Mouse (Mus musculus) limb, embryonic 11.5 days (tissue): ENCODE measurements around the gene Pip5k1c. TPM values are rescaled to one million over a fixed set of nuclear protein-coding genes. Genes with fewer than 3 reads are reported as not detected.

Source experiments
- ATAC-seq: fragments of 200-750 bp; cut with Nextera tagmentation; 2 replicates; pipeline ENCODE4 v1.8.0; 2017; ENCODE audit warnings: low read depth; ENCODE audit not compliant: insufficient number of reproducible peaks, low FRiP score, low TSS enrichment
- DNase-seq: peaks from one replicate; pipeline ENCODE4 v3.0.0-alpha.2; 2015; ENCODE audit warnings: low spot score
- H3K27ac ChIP-seq: fragments of 300-500 bp; sonication (generic); replicated peaks from 2 replicates; pipeline ENCODE4 v1.5.1; 2014; ENCODE audit warnings: low read depth, mild to moderate bottlenecking, low read length
- H3K27me3 ChIP-seq: fragments of 300-500 bp; sonication (generic); 2 replicates; pipeline ENCODE4 v1.6.1; 2014; ENCODE audit warnings: mild to moderate bottlenecking, low read length, mixed read lengths; ENCODE audit not compliant: control insufficient read depth, insufficient read depth
- H3K36me3 ChIP-seq: fragments of 300-500 bp; sonication (generic); 2 replicates; pipeline ENCODE4 v1.6.1; 2014; ENCODE audit warnings: mild to moderate bottlenecking, low read length, moderate library complexity, mixed read lengths; ENCODE audit not compliant: control insufficient read depth, insufficient read depth
- H3K4me1 ChIP-seq: fragments of 300-500 bp; sonication (generic); 2 replicates; pipeline ENCODE4 v1.6.1; 2014; ENCODE audit warnings: low read length, mixed read lengths; ENCODE audit not compliant: control insufficient read depth, insufficient read depth
- H3K4me2 ChIP-seq: fragments of 300-500 bp; sonication (generic); 2 replicates; pipeline ENCODE4 v1.6.1; 2014; ENCODE audit warnings: low read depth, mild to moderate bottlenecking, moderate library complexity; ENCODE audit not compliant: severe bottlenecking
- H3K4me3 ChIP-seq: fragments of 300-500 bp; sonication (generic); 2 replicates; pipeline ENCODE4 v1.5.1; 2014; ENCODE audit warnings: low read depth, low read length
- H3K9ac ChIP-seq: fragments of 300-500 bp; sonication (generic); 2 replicates; pipeline ENCODE4 v1.6.1; 2014; ENCODE audit warnings: mild to moderate bottlenecking, low read length
- H3K9me3 ChIP-seq: fragments of 300-500 bp; sonication (generic); 2 replicates; pipeline ENCODE4 v1.6.1; 2016; ENCODE audit warnings: low read length; ENCODE audit not compliant: control insufficient read depth
- WGBS: fragments of 180-500 bp; shearing (Covaris S2); extraction: QIAGEN DNeasy Blood & Tissue Kit; methylation state at CpG from one replicate; pipeline ENCODE4 v1.1.7; 2014; 5-methylcytosine and 5-hydroxymethylcytosine counted together
- polyA plus RNA-seq: library from polyadenylated mRNA; unstranded; fragments of >200 nt; fragmentation: Nextera tagmentation; extraction: Ambion mirVana; gene quantifications from 2 replicates; pipeline ENCODE4 v1.2.1, GENCODE M21; 2014

The Pip5k1c gene
- polyA plus RNA-seq, 1 experiment from 2014 or later = 49.0 TPM

- Histone ChIP-seq H3K36me3 (peaks cover 41% of the 10 kb centered on the region), H3K4me1 (peaks cover 14% of the 10 kb centered on the region), H3K9me3 (no peaks in the 10 kb centered on the region), H3K27ac (no peak overlapping the region), H3K9ac (no peak overlapping the region), H3K4me2 (no peak overlapping the region), H3K27me3 (no peaks in the 10 kb centered on the region), H3K4me3 (no peak overlapping the region)
- ATAC-seq (no peak), DNase-seq (no peak)
- WGBS = 96% methylated on average over 13 of the region's 13 CpGs
These were observed 20.8 kb downstream of the Pip5k1c start for GRCm38 (mm10) chr10:81313581-81313980.

DNA sequence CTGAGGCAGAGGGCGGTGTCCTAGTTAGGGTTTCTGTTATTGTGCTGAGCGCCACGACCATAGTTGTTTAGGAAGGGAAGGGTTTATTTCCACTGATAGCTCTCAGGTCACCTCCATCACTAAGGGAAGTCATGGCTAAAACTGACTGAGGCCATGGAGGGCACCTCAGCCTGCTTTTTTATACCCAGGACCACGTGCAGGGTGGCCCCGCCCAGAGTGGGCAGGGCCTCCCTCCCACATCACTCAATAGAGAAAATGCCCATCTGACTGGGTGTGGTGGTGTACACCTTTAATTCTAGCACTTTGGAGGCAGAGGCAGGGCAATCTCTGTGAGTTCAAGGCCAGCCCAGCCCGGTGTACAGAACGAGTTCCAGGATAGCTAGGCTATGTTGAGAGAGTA is 21.4 kb downstream of the Pip5k1c start:
- Histone ChIP-seq H3K4me3 (no peak overlapping the region), H3K4me1 (peaks cover 19% of the 10 kb centered on the region), H3K4me2 (no peak overlapping the region), H3K36me3 (peaks cover 36% of the 10 kb centered on the region), H3K27me3 (no peaks in the 10 kb centered on the region), H3K27ac (no peak overlapping the region), H3K9ac (no peak overlapping the region), H3K9me3 (no peaks in the 10 kb centered on the region)
- no peak for ATAC-seq
- WGBS = 77% methylated on average over 7 of the region's 7 CpGs
- DNase-seq = no peak

DNA sequence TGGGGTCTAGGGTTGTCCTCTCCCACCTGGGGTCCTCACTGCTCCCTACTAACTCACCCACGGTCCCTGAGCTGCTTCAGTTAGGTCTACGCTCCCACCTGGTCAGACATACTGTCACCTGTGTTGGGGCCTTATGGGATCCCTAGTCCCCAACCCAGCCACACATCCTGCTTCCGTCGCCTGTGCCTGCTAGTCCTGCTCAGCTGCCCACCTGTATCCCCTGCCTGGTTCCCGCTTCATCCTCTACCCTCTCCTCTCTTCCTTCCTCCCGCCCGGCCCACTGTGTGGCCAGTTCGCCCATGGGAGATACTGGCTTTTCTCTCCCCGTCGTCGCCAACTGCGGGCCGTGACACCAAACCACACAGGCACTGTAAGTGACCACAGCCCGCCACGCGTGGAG is 22.8 kb downstream of the Pip5k1c start:
- Histone ChIP-seq H3K36me3 (peaks cover 27% of the 10 kb centered on the region), H3K4me2 (no peak overlapping the region), H3K9ac (no peak overlapping the region), H3K27ac (no peak overlapping the region), H3K9me3 (no peaks in the 10 kb centered on the region), H3K27me3 (no peaks in the 10 kb centered on the region), H3K4me1 (peaks cover 24% of the 10 kb centered on the region), H3K4me3 (no peak overlapping the region)
- ATAC-seq (no peak), DNase-seq (no peak)
- 96% methylated on average over 16 of the region's 16 CpGs for WGBS

- peaks cover 18% of the 10 kb centered on the region for H3K36me3 ChIP-seq
- peak overlapping the region; percentile 10; the same call in 1 of the 2 replicates for H3K4me3 ChIP-seq
- H3K27me3 ChIP-seq = no peaks in the 10 kb centered on the region
- H3K9me3 ChIP-seq = no peaks in the 10 kb centered on the region
- H3K27ac ChIP-seq = no peak overlapping the region
- H3K4me2 ChIP-seq = peak overlapping the region; percentile 13; the same call in 1 of the 2 replicates
- peak; percentile 52 for DNase-seq
- H3K9ac ChIP-seq = peak overlapping the region; percentile 47
- WGBS = 48% methylated on average over 16 of the region's 16 CpGs
- no peak for ATAC-seq
- H3K4me1 ChIP-seq = peaks cover 24% of the 10 kb centered on the region
These were observed 23.7 kb downstream of the Pip5k1c start for GRCm38 (mm10) chr10:81316338-81317060.

GRCm38 (mm10) chr10:81317273-81317672 is 24.5 kb downstream of the Pip5k1c start:
- WGBS = 13% methylated on average over 20 of the region's 20 CpGs
- Histone ChIP-seq H3K27me3 (no peaks in the 10 kb centered on the region), H3K4me2 (peak overlapping the region; percentile 13; the same call in 1 of the 2 replicates), H3K4me1 (peaks cover 30% of the 10 kb centered on the region), H3K9me3 (no peaks in the 10 kb centered on the region), H3K9ac (peak overlapping the region; percentile 47), H3K27ac (no peak overlapping the region), H3K4me3 (peak overlapping the region; percentile 10; the same call in 1 of the 2 replicates), H3K36me3 (peaks cover 13% of the 10 kb centered on the region)
- peak; percentile 49 for DNase-seq
- no peak for ATAC-seq

DNA sequence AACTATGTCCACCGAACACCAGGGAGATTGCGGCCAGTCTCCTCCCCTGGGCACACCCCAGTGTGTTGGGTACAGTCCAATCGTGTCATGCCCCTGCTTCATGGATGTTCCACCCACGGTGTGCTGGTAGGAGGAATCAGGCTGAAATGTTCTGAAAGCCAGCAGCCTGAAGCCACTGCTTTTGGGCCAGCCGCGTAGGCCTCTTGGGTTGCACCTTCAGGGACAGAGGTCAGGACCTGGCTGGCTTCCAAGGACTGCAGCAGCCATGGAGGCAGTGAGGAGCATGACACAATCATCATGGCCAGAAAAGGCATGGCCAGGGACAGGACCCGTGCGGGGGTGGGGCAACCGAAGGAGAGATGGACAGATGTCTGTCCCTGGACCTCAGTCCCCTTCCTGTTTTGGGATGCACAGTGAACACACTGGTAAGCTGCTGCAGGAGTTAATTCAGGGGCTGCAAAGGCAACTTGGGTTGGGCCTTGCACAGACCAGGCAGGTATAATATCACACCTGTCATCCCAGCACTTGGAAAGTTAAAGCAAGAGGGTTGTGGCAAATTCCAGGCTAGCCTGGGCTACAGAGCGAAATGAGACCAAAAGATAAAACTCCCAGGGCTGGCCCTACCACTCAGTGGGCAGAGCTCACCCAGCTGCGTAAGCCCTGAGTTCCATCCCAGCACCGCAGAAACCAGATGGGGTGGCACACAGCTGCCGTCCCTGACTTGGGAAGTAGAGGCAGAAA is 26.0 kb downstream of the Pip5k1c start:
- Histone ChIP-seq H3K9ac (0 out of 2 replicates have a peak overlapping the region, but pooled peaks have one; percentile 12), H3K36me3 (peaks cover 18% of the 10 kb centered on the region)

GRCm38 (mm10) chr10:81319330-81319699 is 26.6 kb downstream of the Pip5k1c start:
- Histone ChIP-seq H3K27me3 (no peaks in the 10 kb centered on the region), H3K9me3 (no peaks in the 10 kb centered on the region), H3K4me1 (peaks cover 32% of the 10 kb centered on the region), H3K36me3 (peaks cover 23% of the 10 kb centered on the region), H3K4me2 (peak overlapping the region; percentile 71), H3K9ac (peak overlapping the region; percentile 34), H3K4me3 (peak overlapping the region; percentile 95), H3K27ac (peak overlapping the region; percentile 69; the same call in 1 of the 2 replicates)
- no peak for ATAC-seq
- 26% methylated on average over 8 of the region's 8 CpGs for WGBS
- peak; percentile 44 for DNase-seq

More for the DNA sequence above, 26.0 kb downstream of the Pip5k1c start:
- WGBS = 91% methylated on average over 13 of the region's 13 CpGs
- Histone ChIP-seq H3K9me3 (no peaks in the 10 kb centered on the region), H3K4me1 (peaks cover 32% of the 10 kb centered on the region), H3K4me2 (peak overlapping the region; percentile 71), H3K27me3 (no peaks in the 10 kb centered on the region), H3K4me3 (no peak overlapping the region), H3K27ac (no peak overlapping the region)
- ATAC-seq (no peak), DNase-seq (no peak)

- Histone ChIP-seq H3K27me3 (no peaks in the 10 kb centered on the region), H3K36me3 (peaks cover 29% of the 10 kb centered on the region), H3K27ac (peak overlapping the region; percentile 69; the same call in 1 of the 2 replicates), H3K9me3 (no peaks in the 10 kb centered on the region), H3K4me2 (peak overlapping the region; percentile 71), H3K4me3 (peak overlapping the region; percentile 95), H3K9ac (peak overlapping the region; percentile 34; the same call in 1 of the 2 replicates), H3K4me1 (peaks cover 32% of the 10 kb centered on the region)
- DNase-seq (peak; percentile 99), ATAC-seq (peak; percentile 83)
- under 1% methylated on average over 38 of the region's 38 CpGs for WGBS
These were observed 27.2 kb downstream of the Pip5k1c start for GRCm38 (mm10) chr10:81319741-81320549.
